Mouse (Mus musculus) CD4-positive, CD25-positive, alpha-beta regulatory T cell, adult 2 months (primary cell): ENCODE measurements around the gene Zc3h10.

Experiments
- DNase-seq: peaks from one replicate; pipeline ENCODE4 v3.0.0-alpha.2; 2012; ENCODE audit warnings: low read depth, low spot score

Gene Zc3h10

GRCm38 (mm10) chr10:128547361-128548032 lies at the start of gene Zc3h10:
Zc3h10 (minus strand) TSS chr10:128547774.
- peak; percentile 98 for DNase-seq

DNA sequence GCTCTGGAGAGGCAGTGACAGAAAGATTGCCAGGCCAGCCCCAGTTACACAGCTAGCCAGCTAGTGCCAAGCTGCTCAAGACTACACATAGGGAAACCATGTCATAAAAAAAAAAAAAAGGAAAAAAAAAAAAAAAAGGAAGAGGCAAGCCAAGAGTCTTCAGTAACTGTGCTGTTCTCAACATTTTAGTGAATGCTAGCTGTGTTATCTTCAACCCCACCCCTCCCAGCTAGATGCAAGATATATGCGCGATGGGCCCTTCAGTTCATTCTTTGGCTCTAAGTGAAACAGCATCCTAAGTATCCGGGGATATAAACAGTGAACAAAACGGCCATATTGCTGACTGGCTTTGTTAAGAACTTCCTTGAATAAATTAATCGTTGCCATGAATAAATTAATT lies 45.2 kb upstream of the Zc3h10 start:
- DNase-seq = no peak

DNA sequence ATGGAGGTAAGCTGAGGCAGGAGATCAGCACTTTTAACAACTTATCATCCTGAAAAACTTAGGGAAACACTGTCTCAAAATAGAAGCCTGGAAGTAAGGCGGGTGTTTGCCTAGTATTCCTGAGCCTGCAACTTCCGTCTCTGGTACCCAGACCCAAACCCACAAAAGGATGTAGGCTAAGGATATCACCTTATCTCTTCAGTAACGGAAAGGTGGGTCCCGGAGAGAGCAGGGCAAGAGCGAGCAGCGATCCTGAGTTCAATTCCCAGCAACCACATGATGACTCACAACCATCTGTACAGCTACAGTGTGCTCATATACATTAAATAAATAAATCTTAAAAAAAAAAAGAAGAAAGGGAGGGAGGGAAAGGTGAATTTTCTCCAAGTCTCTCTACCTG lies 43.9 kb upstream of the Zc3h10 start:
- no peak for DNase-seq

DNA sequence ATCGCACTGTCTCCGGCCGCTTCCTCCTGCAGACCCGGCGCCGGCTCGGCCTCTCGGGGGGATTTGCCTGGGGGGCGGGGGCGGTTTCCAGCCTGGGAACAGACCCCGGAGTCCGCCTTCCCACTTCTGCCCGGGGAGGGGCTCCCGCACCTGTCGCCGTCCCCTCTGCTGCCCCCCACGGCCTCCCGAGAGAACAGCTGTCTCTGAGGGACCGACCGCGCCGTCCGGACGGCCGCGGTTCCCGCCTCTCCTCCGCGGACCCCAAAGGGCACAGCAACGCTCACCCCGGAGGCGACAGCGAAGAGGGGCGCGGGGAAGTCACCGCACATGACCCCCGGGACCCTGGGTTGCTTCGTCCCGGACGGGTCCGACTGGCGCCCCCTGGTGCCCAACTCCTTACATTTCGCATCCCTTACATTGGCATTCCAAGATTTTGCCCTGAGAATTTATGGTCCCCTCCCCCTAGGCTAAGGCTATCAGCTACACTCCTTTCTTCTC lies 42.7 kb upstream of the Zc3h10 start:
- peak; percentile 62 for DNase-seq

DNA sequence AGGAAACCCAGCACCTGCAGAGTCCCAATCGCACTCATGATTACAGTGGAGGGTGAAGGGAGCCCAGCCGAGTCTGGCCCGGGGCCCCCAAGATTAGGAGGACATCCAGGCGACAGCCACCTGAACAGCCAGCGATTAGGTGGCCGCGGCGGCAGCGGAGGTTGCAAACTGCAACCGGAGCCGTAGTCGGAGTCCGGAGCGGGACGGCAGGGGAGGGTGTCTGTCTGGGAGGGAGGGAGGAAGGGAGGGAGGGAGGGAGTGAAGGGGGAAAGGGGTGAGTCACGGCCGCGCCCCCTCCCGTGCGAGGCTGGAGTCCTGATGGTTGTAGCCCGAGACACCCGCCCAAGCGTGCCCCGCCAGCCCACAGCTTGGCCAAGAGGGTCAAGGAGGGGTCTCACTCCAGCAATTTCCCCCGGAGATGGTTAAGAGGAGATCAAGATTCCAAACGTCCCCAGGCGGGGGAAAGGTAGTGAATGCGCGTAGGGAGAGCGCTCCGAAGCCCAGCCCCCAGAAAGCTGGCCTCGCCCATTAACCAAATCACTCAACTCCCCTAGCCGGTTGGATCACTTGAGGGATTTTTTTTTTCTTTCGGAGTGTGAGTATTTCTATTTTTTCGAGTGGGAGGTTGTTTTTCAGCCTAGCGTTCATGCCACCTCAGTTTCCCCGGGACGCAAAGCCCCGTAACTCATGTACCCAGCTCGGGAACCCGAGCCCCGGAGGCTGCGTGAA lies 42.1 kb upstream of the Zc3h10 start, which contains the start of gene Erbb3:
Gene Erbb3, minus strand, starts transcription at position 189 of the 729 bp plus-strand sequence.
- DNase-seq = peak; percentile 63

DNA sequence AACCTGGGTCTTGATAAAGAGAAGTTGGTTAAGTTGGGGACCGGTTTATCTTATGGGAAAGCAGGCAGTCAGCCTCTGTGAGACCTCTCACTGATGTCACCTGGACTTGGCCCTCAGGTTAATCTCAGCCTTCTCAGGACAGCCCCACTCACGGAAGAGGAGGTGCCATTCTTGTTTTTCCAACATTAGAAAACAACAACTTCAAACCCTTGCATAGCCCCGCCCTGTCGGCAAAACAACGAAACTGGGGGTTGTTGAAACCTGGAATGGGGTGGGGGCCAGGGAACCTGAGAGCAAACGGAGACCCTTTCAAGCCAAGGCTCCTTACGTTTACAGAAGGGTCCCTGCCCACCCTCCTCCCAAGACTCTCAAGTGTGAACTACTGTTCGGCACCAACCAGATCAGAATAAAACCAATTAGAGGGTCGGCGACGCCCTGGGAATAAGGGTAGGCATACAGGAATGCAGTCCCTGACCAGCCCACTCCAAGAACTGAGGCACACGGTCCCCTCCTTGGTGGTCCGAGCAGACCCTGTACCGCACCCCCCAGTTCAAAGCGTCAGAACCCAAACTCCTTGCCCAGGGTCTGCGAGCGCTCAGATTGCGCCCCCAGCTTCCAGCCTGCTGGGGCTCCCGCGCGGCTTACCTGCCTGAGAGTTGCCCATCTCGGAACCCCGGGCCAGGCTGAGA lies 41.3 kb upstream of the Zc3h10 start:
- DNase-seq = no peak

- no peak for DNase-seq
These were observed 40.6 kb upstream of the Zc3h10 start for GRCm38 (mm10) chr10:128588136-128588535.

- DNase-seq = no peak
These were observed 40.1 kb upstream of the Zc3h10 start for GRCm38 (mm10) chr10:128587697-128588096.

GRCm38 (mm10) chr10:128587120-128587519 lies 39.5 kb upstream of the Zc3h10 start:
- no peak for DNase-seq

DNA sequence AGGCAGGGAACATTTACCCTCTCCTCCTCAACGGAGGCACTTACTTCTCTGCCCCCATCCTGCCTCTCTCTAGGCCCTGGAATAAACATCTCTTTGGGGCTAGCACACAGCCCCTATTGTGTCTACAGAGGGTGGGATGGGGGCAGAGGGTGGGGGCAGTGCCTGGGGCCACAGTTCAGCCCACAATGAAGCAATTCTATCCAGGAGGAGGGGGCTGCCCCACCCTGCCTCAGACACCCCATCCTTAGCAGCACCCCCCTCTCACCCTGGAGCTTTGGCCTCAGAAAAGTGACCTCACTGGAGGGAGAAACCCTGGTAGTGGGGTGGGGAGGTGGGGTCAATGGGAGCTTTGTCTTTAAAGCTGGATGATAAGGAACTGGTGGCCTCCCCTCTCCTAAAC lies 39.0 kb upstream of the Zc3h10 start:
- DNase-seq = no peak

- DNase-seq = peak; percentile 19
These were observed 36.8 kb upstream of the Zc3h10 start for GRCm38 (mm10) chr10:128584386-128584785.

- no peak for DNase-seq
These were observed 36.1 kb upstream of the Zc3h10 start for GRCm38 (mm10) chr10:128583644-128584043.

DNA sequence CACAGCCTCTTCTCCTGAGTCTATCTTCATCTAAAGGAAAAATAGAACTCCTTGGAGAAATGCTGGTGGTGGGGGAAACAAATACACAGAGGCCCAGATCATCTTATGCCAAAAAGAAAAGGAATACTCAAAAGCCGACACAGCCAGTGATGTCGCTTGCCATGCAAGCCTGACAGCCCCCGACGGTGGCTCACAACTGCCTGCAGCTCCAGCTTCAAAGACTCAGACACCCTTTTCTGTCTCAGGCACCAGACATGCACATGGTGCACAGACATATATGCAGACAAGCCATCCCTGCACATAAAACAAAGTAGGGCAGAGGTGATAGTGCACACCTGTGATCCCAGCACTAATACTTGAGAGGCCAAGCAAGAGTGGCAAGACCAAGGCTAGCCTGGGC lies 32.2 kb upstream of the Zc3h10 start:
- DNase-seq = no peak

DNA sequence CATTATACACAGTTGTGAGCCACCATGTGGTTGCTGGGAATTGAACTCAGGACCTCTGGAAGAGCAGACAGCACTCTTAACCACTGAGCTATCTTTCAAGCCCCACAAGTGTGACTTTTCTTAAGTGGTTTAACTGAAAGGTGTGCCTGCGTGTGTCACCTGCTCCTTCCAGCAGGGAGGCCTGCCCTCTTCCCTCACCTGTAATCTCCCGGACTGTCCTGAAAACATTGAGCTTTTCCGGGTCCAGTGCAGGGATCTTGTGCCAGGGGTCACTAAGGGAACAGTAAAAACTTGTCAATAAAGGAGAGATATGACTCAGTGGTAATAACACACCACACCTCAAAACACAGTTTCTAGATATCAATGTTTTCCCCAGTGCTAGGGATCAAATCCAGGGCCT lies 31.7 kb upstream of the Zc3h10 start:
- no peak for DNase-seq

- DNase-seq = peak; percentile 44
These were observed 30.8 kb upstream of the Zc3h10 start for GRCm38 (mm10) chr10:128578330-128578729.

DNA sequence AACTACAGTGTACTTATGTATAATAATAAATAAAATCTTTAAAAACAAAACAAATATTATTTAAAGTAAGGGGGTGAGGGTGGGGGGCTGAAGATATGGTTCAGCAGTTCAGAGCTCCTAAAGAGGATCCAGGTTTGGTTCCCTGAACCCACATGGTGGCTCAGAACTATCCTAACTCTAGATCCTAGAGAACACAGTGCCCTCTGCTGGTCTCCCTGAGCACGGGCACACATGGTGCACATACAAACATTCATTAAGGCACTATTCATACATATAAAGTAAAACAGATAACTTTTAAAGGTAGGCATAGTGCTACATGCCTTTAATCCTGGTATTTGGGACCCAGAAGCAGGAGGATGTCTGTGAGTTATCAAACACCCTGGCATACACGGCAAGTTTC lies 27.5 kb upstream of the Zc3h10 start:
- peak; percentile 34 for DNase-seq

DNA sequence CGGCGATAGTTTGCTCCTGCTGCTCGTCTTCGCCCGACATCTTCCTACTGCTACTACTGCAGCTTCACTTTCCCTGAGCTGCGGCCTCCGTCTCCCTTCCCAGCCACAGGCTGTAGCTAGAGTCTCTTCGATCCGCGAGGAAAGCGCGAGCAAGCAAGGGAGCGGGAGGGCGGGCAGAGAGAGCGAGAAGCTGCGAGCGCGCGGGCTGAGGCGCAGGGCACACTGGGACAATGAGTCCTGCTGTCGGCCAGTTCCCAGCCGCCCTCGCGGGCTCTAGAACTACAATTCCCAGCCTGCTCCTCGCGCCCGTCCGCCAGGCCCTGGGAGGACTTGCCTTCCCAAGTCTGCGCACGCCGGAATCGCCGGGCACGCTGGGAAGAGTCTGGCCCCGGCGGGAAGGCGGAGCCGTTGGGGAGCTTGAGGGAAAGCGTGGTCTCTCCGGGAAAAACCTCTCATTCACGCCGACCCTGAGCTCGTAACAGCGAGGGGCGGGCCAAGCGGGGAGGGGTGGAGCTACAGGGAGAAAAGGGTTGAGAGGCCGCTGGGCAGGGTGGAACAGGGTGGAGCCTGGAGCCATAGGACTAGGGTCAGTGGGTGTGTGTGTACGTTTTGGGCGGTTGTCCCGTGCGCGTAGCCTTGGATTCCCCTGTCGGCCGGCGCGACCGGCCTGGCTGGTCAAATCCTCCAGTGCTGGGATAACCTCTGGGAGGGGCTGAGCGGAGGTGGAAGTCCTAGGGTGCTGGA lies 18.4 kb upstream of the Zc3h10 start, which contains the start of gene Pa2g4:
Gene Pa2g4, minus strand, starts transcription at position 200 of the 744 bp plus-strand sequence.
- DNase-seq = peak; percentile 94

DNA sequence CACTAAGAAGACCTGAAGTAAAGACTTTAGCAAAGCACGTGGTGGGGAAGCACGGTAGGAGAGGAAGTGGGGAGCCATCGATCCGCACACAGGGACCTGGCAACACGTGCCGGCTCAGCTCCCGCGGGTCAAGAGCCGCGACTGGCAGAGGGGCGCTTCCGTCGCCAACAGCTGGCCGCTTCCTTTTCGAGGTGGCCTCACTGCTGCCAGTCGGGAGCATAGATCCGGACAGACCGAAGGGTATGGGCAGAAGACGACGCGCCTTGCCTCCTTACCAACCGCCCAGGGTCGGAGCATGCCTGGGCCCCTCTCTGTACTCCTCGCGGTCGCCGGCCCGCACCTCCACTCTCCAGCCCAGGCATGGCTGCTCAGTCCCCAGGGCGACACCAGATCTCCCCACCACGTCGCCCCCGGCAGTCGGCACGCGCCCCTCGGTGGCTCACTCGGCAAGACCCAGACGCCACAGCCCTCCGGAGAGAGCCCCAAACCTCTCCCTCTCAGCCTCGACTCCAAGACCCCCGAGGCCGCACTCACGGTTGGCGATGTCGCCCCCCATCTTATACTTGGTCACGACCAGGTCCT lies 17.7 kb upstream of the Zc3h10 start:
- DNase-seq = peak; percentile 48

DNA sequence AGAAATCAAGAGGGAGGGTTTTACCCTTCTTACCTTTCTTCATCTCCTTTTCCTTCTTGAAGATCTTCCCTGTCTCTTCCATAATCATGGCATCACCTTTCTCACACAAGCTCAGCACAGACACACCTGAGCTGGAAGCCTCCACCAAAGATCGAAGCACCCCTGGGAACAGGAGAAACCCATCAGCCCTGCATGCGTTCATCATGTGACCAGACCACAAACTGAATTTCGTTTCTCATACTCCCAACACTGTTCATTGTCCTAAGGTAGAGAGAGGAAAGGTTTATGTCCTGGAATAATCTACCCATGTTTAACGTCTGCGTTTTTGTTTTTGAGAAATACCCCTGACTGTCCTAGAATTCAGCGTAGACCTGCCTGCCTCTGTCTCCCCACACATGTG lies 16.0 kb upstream of the Zc3h10 start:
- no peak for DNase-seq

DNA sequence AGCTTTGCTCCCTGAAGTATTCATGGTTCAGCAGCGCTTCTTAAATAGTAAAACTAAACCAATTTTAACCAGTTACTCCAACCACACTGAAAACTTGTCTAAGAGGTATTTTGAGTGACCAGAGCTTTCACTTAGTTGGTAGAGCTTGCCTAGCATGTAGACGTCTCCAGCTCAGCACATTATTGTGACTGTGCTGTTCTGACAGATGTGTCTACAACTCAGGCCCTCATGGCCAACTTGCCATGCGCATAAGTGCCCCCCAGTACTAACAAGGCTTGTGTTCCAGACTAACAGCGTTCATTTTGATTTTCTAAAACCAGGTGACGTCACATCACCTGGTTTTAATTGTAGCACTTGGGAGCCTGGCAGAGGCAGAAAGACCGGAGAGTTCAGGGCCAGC lies 9.4 kb upstream of the Zc3h10 start:
- no peak for DNase-seq

DNA sequence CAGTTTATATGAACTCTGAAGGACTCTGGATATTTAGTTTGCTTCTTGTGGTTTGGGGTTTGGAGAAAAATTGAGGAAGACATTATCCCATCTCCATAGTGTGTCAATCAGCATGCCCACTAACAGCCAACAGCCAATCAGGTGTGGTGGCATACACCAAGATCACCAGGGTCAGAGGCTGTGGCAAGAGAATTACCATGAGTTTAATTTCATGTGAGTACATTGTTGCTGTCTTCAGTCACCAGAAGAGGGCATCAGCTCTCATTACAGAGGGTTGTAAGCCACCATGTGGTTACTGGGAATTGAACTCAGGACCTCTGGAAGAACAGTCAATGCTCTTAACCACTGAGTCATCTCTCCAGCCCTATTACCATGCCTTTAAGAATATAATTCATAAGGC lies 8.7 kb upstream of the Zc3h10 start:
- peak; percentile 46 for DNase-seq
